In the genomic region with DNA sequence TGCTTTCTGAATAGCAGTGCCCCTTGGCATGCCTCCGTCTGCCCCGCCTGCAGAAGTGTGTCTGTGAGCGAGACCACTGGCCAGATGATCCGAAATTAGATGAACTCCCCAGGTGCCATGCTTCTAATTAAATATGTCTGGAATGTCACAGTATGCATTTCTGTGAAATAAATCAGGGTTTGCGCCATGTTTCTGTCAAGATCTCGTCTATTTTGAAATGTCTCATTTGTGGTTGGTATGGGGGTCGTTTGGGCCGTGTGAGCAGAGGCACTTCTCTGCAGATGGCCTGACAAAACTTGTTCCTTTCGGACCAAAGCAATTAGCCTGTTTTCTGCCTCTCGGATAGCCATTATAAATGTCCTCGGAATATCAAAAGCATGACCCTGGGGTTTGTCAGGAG, we compare ENCODE assay signal across 29 mouse cellular contexts.
DNase-seq lines count a peak whose midpoint lies in the region; ATAC-seq lines count a peak whose summit lies in the region.
"Had no signal": no experiment of that assay in that cellular context is flagged by ENCODE, and none has a peak within 500 bp of the region (broad histone marks: within the 10 kb centered on the region; RNA-seq: fewer than 3 reads in every experiment).

No protein-coding gene starts in this region.

- ATAC-seq in limb, embryonic 13.5 days (ENCODE audit: low FRiP score, low read depth) = no peak
- ATAC-seq in limb, embryonic 15.5 days (ENCODE audit: insufficient number of reproducible peaks, low FRiP score, low TSS enrichment, low read depth) = no peak
- ATAC-seq: intestine, embryonic 16.5 days; liver, embryonic 12.5 days; liver, postnatal 0 days; Patski had no signal

- peak overlapping the region; percentile 28; the same call in 1 of the 2 replicates for H3K27ac ChIP-seq in limb, embryonic 13.5 days
- H3K27ac ChIP-seq in limb, embryonic 10.5 days = no peak overlapping the region
- peak overlapping the region; percentile 50 for H3K27ac ChIP-seq in limb, embryonic 15.5 days
- H3K27ac ChIP-seq: embryonic facial prominence, embryonic 13.5 days; kidney, postnatal 0 days; limb, embryonic 12.5 days; liver, embryonic 12.5 days; midbrain, embryonic 12.5 days; neural tube, embryonic 15.5 days had no signal

- peaks cover 46% of the 10 kb centered on the region for H3K4me1 ChIP-seq in limb, embryonic 13.5 days
- peaks cover 30% of the 10 kb centered on the region for H3K4me1 ChIP-seq in limb, embryonic 10.5 days
- peaks cover 31% of the 10 kb centered on the region for H3K4me1 ChIP-seq in limb, embryonic 15.5 days

- H3K4me2 ChIP-seq in limb, embryonic 13.5 days (replicated peaks) = no peak overlapping the region
- no peak overlapping the region for H3K4me2 ChIP-seq in limb, embryonic 15.5 days
- H3K4me2 ChIP-seq: embryonic facial prominence, embryonic 13.5 days; heart, embryonic 11.5 days; limb, embryonic 12.5 days; liver, embryonic 12.5 days; midbrain, embryonic 12.5 days; neural tube, embryonic 15.5 days had no signal

- no peak overlapping the region for H3K9ac ChIP-seq in limb, embryonic 13.5 days
- no peak overlapping the region for H3K9ac ChIP-seq in limb, embryonic 15.5 days
- H3K9ac ChIP-seq: embryonic facial prominence, embryonic 13.5 days; limb, embryonic 12.5 days; liver, embryonic 12.5 days; liver, postnatal 0 days; midbrain, embryonic 12.5 days; neural tube, embryonic 15.5 days had no signal

- intact Hi-C loops in heart, postnatal 14 days (cut with DNase I) = no loop called here

- 36% methylated on average over 11 of the region's 11 CpGs for WGBS in limb, embryonic 13.5 days
- 56% methylated on average over 11 of the region's 11 CpGs for WGBS in limb, embryonic 10.5 days
- WGBS in limb, embryonic 15.5 days = 41% methylated on average over 11 of the region's 11 CpGs

- no peak overlapping the region for H3K4me3 ChIP-seq in limb, embryonic 13.5 days
- no peak overlapping the region for H3K4me3 ChIP-seq in limb, embryonic 10.5 days
- no peak overlapping the region for H3K4me3 ChIP-seq in limb, embryonic 15.5 days
- H3K4me3 ChIP-seq: embryonic facial prominence, embryonic 13.5 days; erythroblast, embryonic 14.5 days; limb, embryonic 12.5 days; liver, embryonic 12.5 days; midbrain, embryonic 12.5 days; neural tube, embryonic 15.5 days had no signal

- no peaks in the 10 kb centered on the region for H3K9me3 ChIP-seq in limb, embryonic 13.5 days
- H3K9me3 ChIP-seq in limb, embryonic 10.5 days (replicated peaks) = no peaks in the 10 kb centered on the region
- no peaks in the 10 kb centered on the region for H3K9me3 ChIP-seq in limb, embryonic 15.5 days
- H3K9me3 ChIP-seq: embryonic facial prominence, embryonic 13.5 days; limb, embryonic 12.5 days; liver, embryonic 12.5 days; midbrain, embryonic 12.5 days; neural tube, embryonic 15.5 days had no signal

- no peaks in the 10 kb centered on the region for H3K27me3 ChIP-seq in limb, embryonic 13.5 days
- H3K27me3 ChIP-seq in limb, embryonic 10.5 days (ENCODE audit: low read depth, poor library complexity, severe bottlenecking) = no peaks in the 10 kb centered on the region
- H3K27me3 ChIP-seq in limb, embryonic 15.5 days = no peaks in the 10 kb centered on the region
- H3K27me3 ChIP-seq: CH12.LX; embryonic facial prominence, embryonic 13.5 days; limb, embryonic 12.5 days; liver, embryonic 12.5 days; midbrain, embryonic 12.5 days; neural tube, embryonic 15.5 days; Patski had no signal

- peak; percentile 5 to 66 for DNase-seq in adrenal gland, adult (ENCODE audit: inconsistent age in 2 of 2, low spot score in 1 of 2)
- DNase-seq in adrenal gland, postnatal 4 days (ENCODE audit: low spot score in 2 of 2) = no peak
- DNase-seq in heart, adult 11 months = peak; percentile 76
- no peak for DNase-seq in heart, postnatal 14 days
- DNase-seq in limb, embryonic 10.5 days (ENCODE audit: low spot score) = no peak
- no peak for DNase-seq in right cerebral cortex, adult 2 months (ENCODE audit: low spot score in 2 of 2)
- DNase-seq: adrenal gland, postnatal 14 days; cerebellum, adult 18-20 months; gastrocnemius, postnatal 14 days; kidney, postnatal 4 days; layer of hippocampus, postnatal 36 days; liver, postnatal 0 days; lung, postnatal 36 days; spleen, adult 18-20 months; thymus, adult 18-20 months; thymus, postnatal 25 days had no signal

- no peaks in the 10 kb centered on the region for H3K36me3 ChIP-seq in limb, embryonic 13.5 days
- H3K36me3 ChIP-seq in limb, embryonic 10.5 days = no peaks in the 10 kb centered on the region
- no peaks in the 10 kb centered on the region for H3K36me3 ChIP-seq in limb, embryonic 15.5 days
- H3K36me3 ChIP-seq: embryonic facial prominence, embryonic 13.5 days; limb, embryonic 12.5 days; liver, embryonic 12.5 days; midbrain, embryonic 12.5 days; neural tube, embryonic 15.5 days had no signal

Comparison
In these comparisons a context has a peak if more than half of its experiments do, and no peak if none do; other contexts are left out.
1. DNase-seq: peak in adrenal gland, adult (2 of 2) and heart, adult 11 months (single experiment); none in adrenal gland, postnatal 4 days (0 of 2), heart, postnatal 14 days (0 of 2), limb, embryonic 10.5 days (single experiment) and right cerebral cortex, adult 2 months (0 of 2).